Mouse (Mus musculus) lung, adult 2 months (tissue): ENCODE measurements around the gene Tdgf1. TPM values are rescaled to one million over a fixed set of nuclear protein-coding genes. Genes with fewer than 3 reads are reported as not detected.

Experiments
- DNase-seq: peaks from one replicate; pipeline ENCODE4 v3.0.0; 2022
- H3K4me1 ChIP-seq: fragments of 200-500 bp; 2 replicates; pipeline ENCODE4 v1.6.1; 2011; ENCODE audit warnings: low read length; ENCODE audit not compliant: control insufficient read depth, insufficient read depth
- H3K4me3 ChIP-seq: fragments of 200-500 bp; replicated peaks from 2 replicates; pipeline ENCODE3; 2011; ENCODE audit warnings: low read depth, mild to moderate bottlenecking, control low read depth, low read length; ENCODE audit errors: extremely low read depth
- CTCF ChIP-seq: fragments of 200-500 bp; IDR thresholded peaks from 2 replicates; pipeline ENCODE4 v1.5.1; 2011; ENCODE audit warnings: mild to moderate bottlenecking, low read length, control low read depth; ENCODE audit not compliant: insufficient read depth
- POLR2A ChIP-seq: fragments of 200-500 bp; IDR thresholded peaks from 2 replicates; pipeline ENCODE4 v1.6.1; 2011; ENCODE audit warnings: low read depth, mild to moderate bottlenecking, control low read depth, low read length, borderline replicate concordance; ENCODE audit errors: extremely low read depth
- WGBS: fragments of 180-500 bp; shearing (Covaris S2); methylation state at CpG from one replicate; pipeline ENCODE4 v1.1.7; 2018; 5-methylcytosine and 5-hydroxymethylcytosine counted together
- polyA plus RNA-seq: library from polyadenylated mRNA; depleted of rRNA; stranded (reverse); fragments of >200 nt; gene quantifications from 2 replicates; pipeline ENCODE4 v1.2.3, GENCODE M21; 2012

Gene Tdgf1
- polyA plus RNA-seq, 1 experiment, result 1.0 TPM

GRCm38 (mm10) chr9:110916786-110917185 is 29.2 kb downstream of the Tdgf1 start, which contains the start of gene Fam240a:
Gene Fam240a (minus strand): TSS chr9:110916861.
- WGBS, result 84% methylated on average over 7 of the region's 7 CpGs

GRCm38 (mm10) chr9:110915466-110915865 is 30.5 kb downstream of the Tdgf1 start:
- no peak for TF ChIP-seq POLR2A
- 38% methylated on average over 8 of the region's 8 CpGs for WGBS
- 0 out of 2 replicates have a peak, but pooled peaks cover 5% of the 10 kb centered on the region for H3K4me1 ChIP-seq
- no peak overlapping the region for H3K4me3 ChIP-seq
- DNase-seq, result no peak

More at GRCm38 (mm10) chr9:110916786-110917185, 29.2 kb downstream of the Tdgf1 start, which contains the start of gene Fam240a:
- H3K4me1 ChIP-seq, result 0 out of 2 replicates have a peak, but pooled peaks cover 9% of the 10 kb centered on the region
- TF ChIP-seq POLR2A (no peak), CTCF (no peak)
- H3K4me3 ChIP-seq, result no peak within 1 kb of the TSS
- no peak for DNase-seq

GRCm38 (mm10) chr9:110914631-110915236 is 31.2 kb downstream of the Tdgf1 start:
- WGBS, result 58% methylated on average over 21 of the region's 21 CpGs
- DNase-seq, result no peak
- Histone ChIP-seq H3K4me3 (no peak overlapping the region), H3K4me1 (no peaks in the 10 kb centered on the region)
- TF ChIP-seq CTCF (no peak), POLR2A (no peak)

GRCm38 (mm10) chr9:110909371-110909967 is 36.5 kb downstream of the Tdgf1 start:
- no peaks in the 10 kb centered on the region for H3K4me1 ChIP-seq
- TF ChIP-seq CTCF, result no peak
- TF ChIP-seq POLR2A, result no peak
- WGBS, result 59% methylated on average over 6 of the region's 6 CpGs

GRCm38 (mm10) chr9:110908631-110909016 is 37.3 kb downstream of the Tdgf1 start:
- 95% methylated on average over 3 of the region's 3 CpGs for WGBS
- Histone ChIP-seq H3K4me3 (no peak overlapping the region), H3K4me1 (no peaks in the 10 kb centered on the region)
- no peak for DNase-seq
- TF ChIP-seq POLR2A, result no peak
- TF ChIP-seq CTCF, result no peak

More at GRCm38 (mm10) chr9:110909371-110909967, 36.5 kb downstream of the Tdgf1 start:
- H3K4me3 ChIP-seq, result no peak overlapping the region
- no peak for DNase-seq

GRCm38 (mm10) chr9:110907838-110908630 is 37.9 kb downstream of the Tdgf1 start:
- no peak for TF ChIP-seq CTCF
- no peak for TF ChIP-seq POLR2A
- no peak overlapping the region for H3K4me3 ChIP-seq
- no peaks in the 10 kb centered on the region for H3K4me1 ChIP-seq
- 75% methylated on average over 4 of the region's 4 CpGs for WGBS
- DNase-seq, result no peak

GRCm38 (mm10) chr9:110907201-110907837 is 38.6 kb downstream of the Tdgf1 start:
- 89% methylated on average over 11 of the region's 11 CpGs for WGBS
- no peak for DNase-seq
- TF ChIP-seq CTCF (no peak), POLR2A (no peak)
- H3K4me3 ChIP-seq, result no peak overlapping the region
- H3K4me1 ChIP-seq, result no peaks in the 10 kb centered on the region

GRCm38 (mm10) chr9:110902271-110902670 is 43.7 kb downstream of the Tdgf1 start:
- WGBS, result 67% methylated on average over 4 of the region's 4 CpGs
- no peaks in the 10 kb centered on the region for H3K4me1 ChIP-seq
- H3K4me3 ChIP-seq, result no peak overlapping the region
- DNase-seq, result no peak
- TF ChIP-seq POLR2A, result no peak
- no peak for TF ChIP-seq CTCF

- TF ChIP-seq CTCF (no peak), POLR2A (no peak)
- 93% methylated on average over 6 of the region's 6 CpGs for WGBS
- no peak overlapping the region for H3K4me3 ChIP-seq
- no peak for DNase-seq
- no peaks in the 10 kb centered on the region for H3K4me1 ChIP-seq
These were observed 44.8 kb downstream of the Tdgf1 start for GRCm38 (mm10) chr9:110901204-110901603.
